Mouse (Mus musculus) small intestine, adult 2 months (tissue): Measurements from ENCODE around the gene Serpinb1b.

ENCODE experiments used
- CTCF ChIP-seq: fragments of 200-500 bp; IDR thresholded peaks from 2 replicates; pipeline ENCODE4 v1.5.1; 2012; ENCODE audit warnings: low read depth, mild to moderate bottlenecking, control low read depth, inconsistent platforms, low read length, moderate library complexity, mixed read lengths; ENCODE audit not compliant: insufficient replicate concordance, insufficient read length; ENCODE audit errors: extremely low read depth
- POLR2A ChIP-seq: fragments of 200-500 bp; IDR thresholded peaks from 2 replicates; pipeline ENCODE4 v1.6.1; 2012; ENCODE audit warnings: low read depth, mild to moderate bottlenecking, control low read depth, inconsistent platforms, low read length, moderate library complexity

- TF ChIP-seq CTCF (no peak), POLR2A (no peak)
Measured at GRCm38 (mm10) chr13:33035506-33035905, 42.9 kb upstream of the Serpinb1b start.
